Mouse (Mus musculus): ENCODE measurements around the gene Lnx2.

Gene Lnx2

DNA sequence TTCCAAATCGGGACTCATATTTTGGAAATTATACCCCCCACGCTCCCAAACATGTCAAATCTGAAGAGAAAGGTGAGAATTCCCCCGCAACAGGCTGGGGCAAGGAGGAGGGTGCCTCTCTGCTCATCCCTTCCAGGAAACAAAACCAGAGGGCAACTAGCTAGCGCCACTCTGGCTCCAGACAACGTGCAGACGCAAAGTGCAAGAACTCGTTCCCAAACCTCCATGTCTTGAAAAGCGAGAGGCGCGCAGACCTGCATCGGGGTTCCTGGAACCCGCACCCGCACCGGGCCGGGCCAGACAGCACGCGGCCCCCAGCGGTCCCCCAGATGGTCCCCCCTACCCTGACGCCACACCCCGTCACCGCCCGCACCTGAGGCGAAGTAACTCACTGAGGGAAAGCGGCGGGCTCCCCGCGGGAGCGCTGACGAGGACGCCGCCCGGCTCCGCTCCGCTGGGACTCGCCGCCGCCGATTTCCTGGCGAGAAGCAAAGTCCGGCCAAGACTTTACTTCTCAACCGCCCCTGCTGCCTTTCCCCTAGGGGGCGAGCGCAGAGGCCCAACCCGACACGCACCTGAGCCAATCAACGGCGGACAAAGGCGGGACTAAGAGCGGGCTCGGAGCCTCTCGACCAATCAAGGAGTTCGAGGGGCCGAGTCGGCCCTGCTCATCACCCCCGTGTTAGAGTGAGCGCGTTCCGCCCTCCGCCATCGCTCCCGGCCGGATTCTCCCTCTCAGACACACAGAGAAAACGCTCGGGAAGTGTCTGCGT, at the start of gene Lnx2:
Gene Lnx2, minus strand, starts transcription at position 561 of the 773 bp plus-strand sequence.
- DNase-seq: peak; percentile 99

- DNase-seq: no peak
Measured at GRCm38 (mm10) chr5:147125542-147126185, 49.3 kb upstream of the Lnx2 start.

DNA sequence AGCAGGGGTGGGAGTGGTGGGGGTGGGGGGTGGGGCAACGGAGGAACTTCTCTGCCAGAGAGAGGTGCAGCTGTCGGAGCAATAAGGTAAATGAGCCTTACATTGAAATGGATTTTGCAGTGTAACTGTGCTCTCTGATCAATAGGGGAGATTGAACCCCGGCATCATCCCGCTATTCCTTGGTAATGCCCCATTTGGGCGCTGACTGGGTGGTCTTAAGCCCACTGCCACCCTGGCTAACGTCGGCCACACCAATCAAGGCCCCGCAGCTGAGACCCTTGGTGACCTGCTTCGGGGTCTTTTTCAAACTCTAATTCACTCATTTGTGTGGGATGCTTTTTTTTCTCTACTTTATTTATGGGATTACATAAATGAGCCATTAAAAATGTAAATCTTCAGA, 48.4 kb upstream of the Lnx2 start:
- DNase-seq: no peak

DNA sequence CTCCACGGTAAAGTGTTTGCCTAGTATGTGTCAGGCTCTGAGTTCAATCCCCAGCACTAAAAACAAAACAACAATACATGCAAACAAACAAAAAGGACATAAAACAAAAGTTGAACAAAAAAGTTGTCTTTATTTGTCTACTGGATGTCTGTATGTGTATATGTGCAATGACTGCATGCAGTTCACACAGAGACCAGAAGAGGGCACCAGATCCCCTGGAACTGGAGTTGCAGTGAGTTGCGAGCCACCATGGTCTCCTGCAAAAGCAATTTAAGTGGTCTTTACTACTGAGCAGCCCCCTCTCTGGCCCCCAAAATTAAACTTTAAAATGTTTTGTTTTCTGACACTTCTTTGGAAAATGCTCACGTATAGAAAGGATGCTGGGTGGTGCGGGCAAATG, 44.8 kb upstream of the Lnx2 start:
- no peak for DNase-seq

- DNase-seq: no peak
Measured at GRCm38 (mm10) chr5:147117027-147117426, 40.6 kb upstream of the Lnx2 start.

DNA sequence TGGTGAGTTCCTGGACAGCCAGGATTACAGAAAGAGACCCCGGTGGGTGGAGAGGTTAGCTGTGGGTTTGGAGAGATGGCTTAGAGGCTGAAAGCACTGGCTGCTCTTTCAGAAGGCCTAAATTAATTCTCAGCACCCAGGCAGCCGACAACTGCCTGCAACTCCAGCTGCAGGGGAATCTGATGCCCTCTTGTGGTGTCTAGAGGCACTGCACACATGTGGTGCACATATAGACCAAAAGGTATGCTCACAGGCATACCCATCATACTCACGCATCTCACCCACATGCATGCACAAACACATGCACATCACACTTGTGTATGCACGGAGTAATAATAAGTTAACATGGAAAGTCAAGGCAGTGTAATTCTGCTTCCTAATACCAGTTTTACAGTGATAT, 39.2 kb upstream of the Lnx2 start:
- no peak for DNase-seq

DNA sequence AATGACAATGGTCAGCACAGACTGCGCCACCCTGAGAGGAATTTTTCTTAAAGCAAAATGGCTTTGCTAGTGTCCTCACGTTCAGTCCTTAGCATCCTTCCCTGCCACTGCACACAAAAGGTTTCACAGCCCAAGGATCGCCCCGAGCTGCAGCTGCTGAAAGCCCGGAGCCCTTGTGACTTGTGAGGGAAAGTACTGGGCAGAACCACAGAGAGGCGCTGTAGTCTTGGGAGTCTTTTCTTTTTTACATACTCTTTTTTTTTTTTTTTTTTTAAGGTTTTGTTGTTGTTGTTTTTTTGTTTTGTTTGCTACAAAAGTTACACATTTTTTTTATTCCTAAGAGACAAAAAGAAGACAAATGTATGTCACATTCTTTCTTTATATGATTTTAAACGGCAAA, 38.4 kb upstream of the Lnx2 start:
- DNase-seq: no peak

- DNase-seq: no peak
Measured at GRCm38 (mm10) chr5:147108861-147109591, 32.6 kb upstream of the Lnx2 start.

DNA sequence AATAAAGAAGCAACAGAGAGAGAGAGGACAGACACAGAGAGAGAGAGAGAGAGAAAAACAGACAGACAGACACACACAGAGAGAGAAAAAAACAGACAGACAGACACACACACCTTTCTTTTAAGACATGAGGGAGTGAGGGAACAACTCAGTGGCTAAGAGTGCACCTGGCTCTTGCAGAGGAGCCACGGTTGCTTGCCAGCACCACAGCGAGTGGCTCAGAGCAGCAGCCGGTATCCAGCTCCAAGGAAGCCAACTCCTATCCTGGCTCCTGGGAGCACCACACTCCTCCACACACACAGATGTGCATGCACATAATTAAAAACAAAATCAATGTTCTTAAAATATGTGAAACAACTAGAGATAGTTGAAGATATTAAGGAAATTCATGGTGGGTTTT, 30.9 kb upstream of the Lnx2 start:
- DNase-seq: no peak

DNA sequence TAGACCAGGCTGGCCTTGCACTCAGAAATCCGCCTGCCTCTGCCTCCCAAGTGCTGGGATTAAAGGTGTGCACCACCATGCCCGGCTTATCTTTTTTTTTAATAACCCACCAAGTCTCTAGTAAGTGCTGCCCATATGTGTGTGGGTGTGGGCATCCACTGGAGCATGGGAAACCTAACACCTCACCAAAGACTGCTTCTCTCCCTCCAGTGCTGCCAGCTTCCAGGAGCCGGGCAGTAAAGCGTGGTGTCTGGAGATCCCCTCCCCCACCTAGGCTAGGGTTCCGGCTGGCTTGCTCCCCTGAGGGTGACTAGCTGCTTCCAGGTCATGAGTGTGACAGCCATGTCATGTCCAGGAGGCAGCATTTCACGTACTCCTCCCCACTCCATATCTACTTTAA, 25.9 kb upstream of the Lnx2 start:
- no peak for DNase-seq

- no peak for DNase-seq
Measured at GRCm38 (mm10) chr5:147100180-147100579, 23.8 kb upstream of the Lnx2 start.

DNA sequence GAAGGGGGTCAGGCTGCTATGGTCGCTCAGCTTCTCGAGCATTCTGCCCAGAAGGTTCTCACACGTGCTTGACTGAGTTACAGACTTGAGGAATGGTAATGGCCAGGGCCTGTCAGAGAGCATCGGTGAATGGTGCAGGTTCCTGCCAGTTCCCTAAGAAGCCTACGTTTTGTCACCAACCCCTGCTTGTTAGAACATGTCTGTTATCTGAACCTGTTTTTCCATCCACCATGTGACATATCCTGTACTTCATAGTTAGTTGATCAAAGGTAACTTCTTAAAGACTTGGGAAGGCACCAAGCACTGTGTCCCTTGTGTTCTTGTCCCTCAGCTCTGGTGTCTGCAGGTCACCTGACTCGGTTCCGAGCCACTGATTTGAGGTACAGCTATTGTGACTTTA, 22.3 kb upstream of the Lnx2 start:
- DNase-seq: no peak

- no peak for DNase-seq
Measured at GRCm38 (mm10) chr5:147096586-147096985, 20.2 kb upstream of the Lnx2 start.

- DNase-seq: no peak
Measured at GRCm38 (mm10) chr5:147094296-147094695, 17.9 kb upstream of the Lnx2 start.

DNA sequence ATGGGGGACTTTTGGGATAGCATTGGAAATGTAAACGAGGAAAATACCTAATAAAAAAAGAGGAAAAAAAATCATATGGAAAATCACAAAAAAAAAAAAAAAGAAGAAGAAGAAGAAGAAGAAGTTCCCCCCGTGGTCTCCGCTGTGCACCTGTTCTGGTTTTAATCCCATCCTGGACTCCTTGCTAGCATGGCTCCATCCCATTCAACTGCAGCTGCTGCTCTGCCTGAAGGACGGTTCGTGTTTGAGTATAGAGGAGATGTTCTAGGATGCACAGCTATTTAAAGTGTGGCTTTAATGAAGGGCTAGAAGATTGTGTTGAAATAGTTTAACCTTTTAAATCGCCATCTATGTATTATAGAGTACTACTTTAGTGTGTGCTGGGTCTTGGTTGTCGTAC, 16.1 kb upstream of the Lnx2 start:
- no peak for DNase-seq

DNA sequence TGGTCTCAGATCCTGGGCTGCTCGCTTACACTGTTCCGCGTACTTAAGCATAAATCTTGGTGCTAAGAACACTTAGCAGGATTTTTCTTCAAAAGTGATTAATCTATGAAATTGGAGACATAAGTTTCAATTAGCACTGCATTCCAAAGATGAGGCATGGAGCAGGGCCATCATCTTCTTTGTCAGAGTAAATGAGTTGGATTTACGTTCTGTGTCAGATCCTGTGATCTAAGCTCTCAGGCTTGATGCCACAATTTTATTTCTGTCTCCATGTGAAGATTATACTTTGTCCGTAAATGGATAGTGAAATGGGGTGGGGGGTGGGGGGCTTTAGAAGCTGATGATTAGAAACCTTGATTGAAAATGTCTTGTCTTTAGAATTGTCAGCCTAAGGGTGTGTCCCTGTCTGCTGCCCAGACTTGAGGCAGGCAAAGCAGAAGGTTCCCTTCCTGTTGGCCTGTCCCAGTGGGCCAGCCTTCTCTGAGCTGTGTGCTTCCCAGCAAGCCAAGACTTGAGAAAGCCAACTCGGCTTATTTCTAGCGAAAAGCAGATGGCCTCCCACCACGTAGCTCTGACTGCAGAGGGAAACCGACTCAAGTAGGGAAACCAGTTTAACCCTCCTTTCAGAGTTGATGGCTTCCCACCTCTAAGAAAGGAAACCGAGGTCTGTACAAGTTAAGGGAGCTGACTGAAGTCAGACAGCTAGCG, 14.0 kb upstream of the Lnx2 start:
- DNase-seq: no peak

DNA sequence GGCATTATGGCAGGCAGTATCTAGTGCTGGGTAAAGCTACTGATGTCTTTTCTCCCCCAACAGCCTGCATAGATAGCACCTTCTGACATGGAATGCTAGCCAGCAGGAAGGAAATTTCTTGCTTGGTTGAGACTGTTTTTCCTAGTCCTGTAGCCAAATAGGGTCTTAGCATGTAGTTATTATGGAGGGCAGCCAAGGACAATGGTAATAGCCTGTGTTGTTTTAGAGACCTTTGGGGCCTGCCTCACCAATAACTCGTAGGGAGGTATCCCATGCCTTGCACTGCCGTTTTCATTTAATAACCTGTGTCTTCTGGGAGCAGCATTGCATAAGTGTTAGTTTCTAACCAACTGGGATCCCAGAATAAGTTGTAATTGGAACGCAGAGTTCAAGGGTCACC, 13.4 kb upstream of the Lnx2 start:
- DNase-seq: no peak

- no peak for DNase-seq
Measured at GRCm38 (mm10) chr5:147086816-147087215, 10.4 kb upstream of the Lnx2 start.

DNA sequence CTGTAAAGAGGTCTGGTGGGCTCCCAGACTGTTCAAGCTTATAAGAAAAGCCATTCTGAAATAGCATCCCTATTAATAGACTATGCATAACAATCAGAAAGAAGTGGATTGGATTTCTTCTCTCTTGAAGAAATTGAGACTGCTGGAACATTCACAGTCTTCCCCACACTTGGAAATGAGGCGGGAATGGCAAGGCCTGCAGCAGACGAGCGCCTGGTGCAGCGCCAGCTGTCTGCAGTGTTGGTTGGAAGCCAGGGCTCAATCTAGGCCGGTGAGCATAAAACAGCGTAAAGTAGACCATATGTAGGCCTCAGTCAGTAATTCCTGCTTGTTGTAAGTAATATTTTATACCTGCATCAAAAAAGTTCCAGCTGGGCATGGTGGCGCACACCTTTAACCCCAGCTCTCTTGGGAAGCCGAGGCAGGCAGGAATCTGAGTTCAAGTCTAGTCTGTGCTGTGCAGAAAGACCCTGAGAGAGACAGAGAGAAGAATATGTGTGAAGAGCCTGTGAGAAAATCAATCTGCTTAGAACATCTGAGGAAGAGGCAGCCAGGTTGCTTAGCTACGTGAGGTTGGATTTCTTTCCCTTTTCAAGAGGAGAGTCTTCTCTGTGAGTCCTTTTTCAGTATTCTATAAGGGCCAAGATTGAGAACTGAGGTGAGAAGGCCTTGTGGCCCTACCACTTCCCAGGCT, 9.0 kb upstream of the Lnx2 start:
- DNase-seq: no peak

GRCm38 (mm10) chr5:147078110-147078900, 1.9 kb upstream of the Lnx2 start:
- DNase-seq: no peak

- DNase-seq: peak; percentile 97
Measured at GRCm38 (mm10) chr5:147077305-147078034, 1.1 kb upstream of the Lnx2 start.

Data from thymus, postnatal 25 days (tissue).